Mouse (Mus musculus) E14TG2a.4 (cell line): ENCODE measurements around the gene Actg2.

Source experiments
- H3K27me3 ChIP-seq: 2 replicates; pipeline ENCODE4 v1.6.1; 2014; ENCODE audit warnings: low read length, control low read depth; ENCODE audit not compliant: insufficient read depth
- H3K36me3 ChIP-seq: 2 replicates; pipeline ENCODE4 v1.6.1; 2014; ENCODE audit warnings: low read length, control low read depth; ENCODE audit not compliant: insufficient read depth
- H3K4me1 ChIP-seq: replicated peaks from 2 replicates; pipeline ENCODE4 v1.6.1; 2014; ENCODE audit warnings: low read depth, low read length, control low read depth
- H3K4me3 ChIP-seq: replicated peaks from 2 replicates; pipeline ENCODE4 v1.5.1; 2014; ENCODE audit warnings: mild to moderate bottlenecking, low read length
- H3K9me3 ChIP-seq: 2 replicates; pipeline ENCODE4 v1.6.1; 2014; ENCODE audit warnings: low read length, control low read depth
- CTCF ChIP-seq: conservative IDR thresholded peaks from 2 replicates; pipeline ENCODE4 v1.5.1; 2014; ENCODE audit warnings: low read length
- NANOG ChIP-seq: IDR thresholded peaks from 2 replicates; pipeline ENCODE4 v1.6.1; 2014; ENCODE audit warnings: borderline replicate concordance, low read length, mixed read lengths
- POU5F1 ChIP-seq: IDR thresholded peaks from 2 replicates; pipeline ENCODE4 v1.6.1; 2014; ENCODE audit warnings: low read length, borderline replicate concordance

Gene Actg2

DNA sequence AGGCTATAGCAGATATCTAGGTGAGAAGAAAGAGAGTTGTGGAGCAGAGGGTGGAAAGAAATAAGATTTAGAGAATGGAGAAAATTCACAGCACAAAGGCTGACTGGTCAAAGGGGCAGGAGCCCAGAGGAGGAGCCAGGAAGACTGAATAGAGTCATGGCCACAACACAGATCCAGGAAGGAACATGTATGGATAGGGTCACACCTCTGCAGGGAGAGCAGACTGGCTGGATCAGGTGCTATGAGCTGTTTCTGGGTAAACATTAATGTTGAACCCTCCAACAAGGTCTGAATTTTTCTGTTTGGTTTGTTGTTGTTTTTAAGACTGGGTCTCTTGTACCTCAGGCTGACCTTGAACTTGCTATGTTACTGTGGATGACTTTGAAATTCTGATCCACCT, 72.1 kb downstream of the Actg2 start:
- no peaks in the 10 kb centered on the region for H3K4me1 ChIP-seq
- H3K9me3 ChIP-seq: no peaks in the 10 kb centered on the region
- no peak overlapping the region for H3K4me3 ChIP-seq
- no peaks in the 10 kb centered on the region for H3K36me3 ChIP-seq
- no peak for TF ChIP-seq CTCF
- TF ChIP-seq POU5F1: no peak
- no peak for TF ChIP-seq NANOG
- peaks cover 45% of the 10 kb centered on the region for H3K27me3 ChIP-seq
